Mouse (Mus musculus) liver, postnatal 0 days (tissue): ENCODE measurements around the gene Cdh23.

Experiments
- CTCF ChIP-seq: sonication (generic); IDR thresholded peaks from 2 replicates; pipeline ENCODE4 v1.5.1; 2016; ENCODE audit warnings: antibody characterized with exemption, low read depth
- EP300 ChIP-seq: IDR thresholded peaks from 2 replicates; pipeline ENCODE4 v1.6.1; 2016; ENCODE audit warnings: antibody characterized with exemption, low read depth, mild to moderate bottlenecking

DNA sequence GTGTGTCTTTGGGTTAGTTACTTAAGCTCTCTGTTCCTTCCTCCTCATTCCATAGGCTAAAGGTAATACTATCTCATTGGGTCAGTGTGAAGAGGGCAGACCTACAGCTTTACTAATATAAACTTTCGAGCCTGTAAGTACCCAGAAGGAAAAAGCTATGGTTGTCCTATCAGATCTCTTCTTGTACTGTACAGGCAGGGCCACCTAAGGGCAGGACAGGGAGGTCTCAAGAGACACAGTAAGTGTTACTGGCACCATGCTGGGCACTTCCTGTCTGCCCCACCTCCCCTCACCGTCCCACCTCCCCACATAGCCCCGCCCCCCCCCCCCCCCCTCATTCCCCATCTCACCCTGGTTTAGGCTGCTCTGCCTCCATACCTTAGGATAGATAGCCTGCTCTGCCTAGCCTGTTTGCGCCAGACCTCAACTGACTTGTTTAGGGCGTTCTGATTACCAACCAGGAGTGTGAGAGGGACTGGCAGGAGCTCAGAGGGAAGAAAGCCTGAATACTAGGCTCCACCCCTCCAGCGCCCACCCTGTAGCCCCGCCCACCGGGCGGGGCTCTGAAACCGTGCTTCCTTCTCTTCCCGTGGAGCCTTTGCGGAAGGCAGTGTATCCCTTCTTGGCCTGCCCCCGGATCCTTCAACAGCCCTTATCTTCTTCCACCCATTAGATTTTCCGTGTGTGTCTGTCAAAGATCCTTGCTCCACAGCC is 160.0 kb downstream of the Cdh23 start:
- TF ChIP-seq CTCF: no peak
- TF ChIP-seq EP300: no peak
